11 mouse cellular contexts compared by ENCODE assay signal in the genomic region with DNA sequence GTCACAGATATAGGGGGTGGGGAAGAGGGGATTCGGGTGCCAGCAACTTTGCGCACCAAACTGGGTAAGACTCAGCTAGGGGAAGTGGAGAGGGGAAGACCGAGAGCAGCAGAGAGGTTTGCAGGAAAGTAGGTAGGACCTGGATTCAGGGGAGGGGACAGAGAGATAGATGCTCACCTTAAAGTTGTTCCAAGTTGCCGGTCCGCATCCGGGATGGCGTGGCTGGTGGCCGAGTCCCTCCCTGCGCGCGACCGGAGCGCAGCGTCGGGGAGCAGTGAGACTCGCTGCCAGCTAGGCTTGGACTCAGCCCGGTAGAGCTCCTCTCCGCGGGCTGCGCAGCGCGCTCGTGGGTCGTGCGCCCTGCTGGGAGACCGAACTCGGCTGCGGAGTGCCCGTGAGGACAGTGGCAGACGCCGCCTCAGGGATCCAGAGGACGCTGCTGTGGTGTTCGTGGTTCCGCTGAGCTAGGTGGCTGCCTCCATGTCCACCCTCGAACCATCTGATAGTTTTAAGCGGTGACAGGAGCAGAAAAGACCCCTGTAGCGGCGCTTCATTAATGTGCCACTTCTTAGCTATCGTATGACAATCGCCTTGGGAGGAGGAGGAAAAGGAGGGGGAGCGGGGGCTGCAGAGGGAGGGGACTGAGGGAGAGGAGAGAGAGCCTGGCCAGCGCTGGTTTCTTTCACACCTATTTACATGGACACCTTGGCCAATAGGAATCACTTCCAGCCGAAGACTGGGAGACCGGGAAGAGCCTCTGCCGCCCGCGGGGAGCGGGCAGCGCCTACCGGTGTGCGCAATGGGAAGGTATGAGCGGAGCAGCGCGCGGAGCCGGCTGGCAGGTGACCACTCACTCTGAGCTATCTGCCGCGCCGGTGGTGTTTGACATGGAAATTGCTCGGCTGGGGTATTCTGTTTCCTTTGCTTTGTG. TPM values are rescaled to one million over a fixed set of nuclear protein-coding genes. Genes with fewer than 3 reads are reported as not detected.
DNase-seq lines count a peak whose midpoint lies in the region; ATAC-seq and TF ChIP-seq lines count a peak whose summit lies in the region.
"Had no signal": no experiment of that assay in that cellular context is flagged by ENCODE, and none has a peak within 500 bp of the region (broad histone marks: within the 10 kb centered on the region; RNA-seq: fewer than 3 reads in every experiment).

A gene (minus strand): TSS at position 570 of the 931 bp plus-strand sequence.

- WGBS in liver, embryonic 11.5 days, result under 1% methylated on average over 59 of the region's 60 CpGs
- 1% methylated on average over 60 of the region's 60 CpGs for WGBS in liver, postnatal 0 days (ENCODE audit: insufficient replicate concordance)
- WGBS in embryonic facial prominence, embryonic 12.5 days, result under 1% methylated on average over 60 of the region's 60 CpGs

- intact Hi-C loops in left cerebral cortex, postnatal 10 days (cut with DNase I), result no loop called here

- H3K4me3 ChIP-seq in liver, embryonic 11.5 days (ENCODE audit: low read depth, low read length), result no peak within 1 kb of the TSS
- H3K4me3 ChIP-seq in liver, postnatal 0 days (ENCODE audit: low read depth, low read length), result no peak within 1 kb of the TSS
- peak within 1 kb of the TSS; percentile 14; the same call in 1 of the 2 replicates for H3K4me3 ChIP-seq in embryonic facial prominence, embryonic 12.5 days

- H3K4me1 ChIP-seq in liver, embryonic 11.5 days (replicated peaks; ENCODE audit: control insufficient read depth, insufficient read depth, low read length), result no peaks in the 10 kb centered on the region
- peaks cover 6% of the 10 kb centered on the region; the same call in 1 of the 2 replicates for H3K4me1 ChIP-seq in liver, postnatal 0 days (ENCODE audit: insufficient read depth)
- H3K4me1 ChIP-seq in embryonic facial prominence, embryonic 12.5 days, result peaks cover 15% of the 10 kb centered on the region

- no peak within 1 kb of the TSS for H3K27ac ChIP-seq in liver, embryonic 11.5 days (ENCODE audit: low read depth, low read length)
- no peak within 1 kb of the TSS for H3K27ac ChIP-seq in liver, postnatal 0 days (ENCODE audit: low read depth)
- H3K27ac ChIP-seq in embryonic facial prominence, embryonic 12.5 days, result no peak within 1 kb of the TSS

- TF ChIP-seq CTCF in liver, postnatal 0 days (IDR thresholded peaks at IDR 0.05; ENCODE audit: low read depth), result no peak

- H3K36me3 ChIP-seq in liver, embryonic 11.5 days (ENCODE audit: control insufficient read depth, insufficient read depth, low read length), result no peaks in the 10 kb centered on the region
- no peaks in the 10 kb centered on the region for H3K36me3 ChIP-seq in liver, postnatal 0 days (replicated peaks; ENCODE audit: insufficient read depth, low read length)
- H3K36me3 ChIP-seq in embryonic facial prominence, embryonic 12.5 days, result no peaks in the 10 kb centered on the region

- no peak for ATAC-seq in liver, embryonic 11.5 days (replicated peaks; ENCODE audit: low FRiP score)
- ATAC-seq in liver, postnatal 0 days, result no peak
- ATAC-seq in embryonic facial prominence, embryonic 12.5 days (ENCODE audit: insufficient number of reproducible peaks, insufficient read depth, low FRiP score, low TSS enrichment), result no peak

- H3K9ac ChIP-seq in liver, embryonic 11.5 days (ENCODE audit: low read depth, low read length), result no peak within 1 kb of the TSS
- no peak within 1 kb of the TSS for H3K9ac ChIP-seq in liver, postnatal 0 days (replicated peaks)
- no peak within 1 kb of the TSS for H3K9ac ChIP-seq in embryonic facial prominence, embryonic 12.5 days

- peak; percentile 43 for DNase-seq in liver, embryonic 11.5 days (ENCODE audit: low spot score)
- no peak for DNase-seq in liver, postnatal 0 days
- peak; percentile 18 for DNase-seq in induced T-regulatory cell, adult 2 months (ENCODE audit: low read depth)
- peak; percentile 38 for DNase-seq in retina, postnatal 1 day
- no peak for DNase-seq in gastrocnemius, postnatal 25 days
- DNase-seq in left cerebral cortex, postnatal 10 days (ENCODE audit: extremely low spot score in 1 of 2, low spot score in 2 of 2), result no peak
- DNase-seq: cerebellum, postnatal 36 days; heart, postnatal 14 days had no signal

- no peaks in the 10 kb centered on the region for H3K9me3 ChIP-seq in liver, embryonic 11.5 days (ENCODE audit: control insufficient read depth, low read length)
- no peaks in the 10 kb centered on the region for H3K9me3 ChIP-seq in liver, postnatal 0 days (ENCODE audit: low read length)
- H3K9me3 ChIP-seq in embryonic facial prominence, embryonic 12.5 days, result no peaks in the 10 kb centered on the region

- H3K4me2 ChIP-seq in liver, embryonic 11.5 days, result no peak within 1 kb of the TSS
- H3K4me2 ChIP-seq in liver, postnatal 0 days (ENCODE audit: low read depth, low read length), result no peak within 1 kb of the TSS
- peak within 1 kb of the TSS; percentile 30 for H3K4me2 ChIP-seq in embryonic facial prominence, embryonic 12.5 days (replicated peaks)

- no peak for TF ChIP-seq EP300 in liver, postnatal 0 days (IDR thresholded peaks at IDR 0.05; ENCODE audit: low read depth)

- peaks cover 100% of the 10 kb centered on the region for H3K27me3 ChIP-seq in liver, embryonic 11.5 days (replicated peaks; ENCODE audit: control insufficient read depth, insufficient read depth, low read length)
- H3K27me3 ChIP-seq in liver, postnatal 0 days (ENCODE audit: insufficient read depth, low read length), result peaks cover 100% of the 10 kb centered on the region
- H3K27me3 ChIP-seq in embryonic facial prominence, embryonic 12.5 days, result peaks cover 91% of the 10 kb centered on the region

RNA-seq across cellular contexts. Expression of the gene that starts here (rescaled TPM):
- not detected in 2 replicates for polyA plus RNA-seq in liver, embryonic 11.5 days (2014; fragmentation: Nextera tagmentation; extraction: Ambion mirVana)
- polyA plus RNA-seq in liver, postnatal 0 days (2015; fragmentation: Nextera tagmentation; extraction: Ambion mirVana), result not detected in 2 replicates
- polyA plus RNA-seq in embryonic facial prominence, embryonic 12.5 days (2016; fragmentation: Nextera tagmentation; extraction: Ambion mirVana), result 0.06 and 0.17 TPM in 2 replicates
- not detected for total RNA-seq in gastrocnemius, postnatal 25 days (2021)
- not detected for total RNA-seq in left cerebral cortex, postnatal 10 days (2021)
- polyA plus RNA-seq: lung, adult 2 months; spleen, adult 2 months had no signal

Comparison
In these comparisons a context has a peak if more than half of its experiments do, and no peak if none do; other contexts are left out.
1. Peak in DNase-seq in liver, embryonic 11.5 days; RNA of the gene not detected or under 1 TPM.
2. DNase-seq: peak in induced T-regulatory cell, adult 2 months (single experiment) and retina, postnatal 1 day (single experiment); none in liver, postnatal 0 days (single experiment), gastrocnemius, postnatal 25 days (single experiment) and left cerebral cortex, postnatal 10 days (0 of 2).